Mouse (Mus musculus): Measurements from ENCODE around the gene Mfsd12.

Mfsd12 gene

GRCm38 (mm10) chr10:81328386-81328785, 28.9 kb upstream of the Mfsd12 start, which contains the start of gene Tbxa2r:
Gene Tbxa2r, plus strand, starts transcription at chr10:81328731.
- no peak for DNase-seq (ENCODE audit: low spot score in 2 of 2)

- no peak for DNase-seq (ENCODE audit: low spot score in 2 of 2)
These were observed 27.9 kb upstream of the Mfsd12 start for GRCm38 (mm10) chr10:81329194-81329975.

DNA sequence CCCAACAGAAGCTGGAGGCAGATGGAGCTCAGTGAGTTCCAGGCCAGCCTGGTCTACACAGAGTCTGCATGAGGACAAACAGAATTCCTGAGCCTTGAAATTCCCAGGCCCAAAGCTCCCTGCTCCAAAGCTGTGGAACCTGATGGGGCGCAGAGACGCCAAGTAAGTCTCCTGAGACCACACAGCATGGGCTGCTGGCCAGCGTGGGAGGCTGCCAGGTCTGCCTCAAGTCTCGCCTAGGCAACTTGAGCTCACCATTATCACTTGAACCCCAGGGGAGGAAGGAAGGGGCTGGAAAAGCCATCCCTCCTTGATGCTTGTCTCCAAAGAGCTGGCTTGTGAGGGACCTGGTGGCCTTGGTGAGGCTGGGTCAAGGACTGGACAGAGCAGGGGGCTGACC, 27.3 kb upstream of the Mfsd12 start:
- DNase-seq (ENCODE audit: low spot score in 2 of 2) = no peak

DNA sequence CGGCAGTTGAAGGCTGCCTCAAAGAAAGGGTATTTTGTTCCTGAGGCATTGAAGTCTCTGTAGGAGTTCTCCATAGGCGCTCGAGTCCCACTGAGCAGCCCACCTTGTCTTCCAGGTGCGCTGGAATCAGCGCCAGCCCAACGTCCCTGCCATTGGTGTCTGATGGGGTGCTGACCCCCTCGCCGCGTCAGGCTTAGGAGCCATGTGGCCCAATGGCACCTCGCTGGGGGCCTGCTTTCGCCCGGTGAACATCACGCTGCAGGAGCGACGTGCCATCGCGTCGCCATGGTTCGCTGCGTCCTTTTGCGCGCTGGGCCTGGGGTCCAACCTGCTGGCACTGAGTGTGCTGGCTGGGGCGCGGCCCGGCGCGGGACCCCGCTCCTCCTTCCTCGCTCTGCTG, 25.0 kb upstream of the Mfsd12 start:
- DNase-seq (ENCODE audit: low spot score in 2 of 2) = no peak

DNA sequence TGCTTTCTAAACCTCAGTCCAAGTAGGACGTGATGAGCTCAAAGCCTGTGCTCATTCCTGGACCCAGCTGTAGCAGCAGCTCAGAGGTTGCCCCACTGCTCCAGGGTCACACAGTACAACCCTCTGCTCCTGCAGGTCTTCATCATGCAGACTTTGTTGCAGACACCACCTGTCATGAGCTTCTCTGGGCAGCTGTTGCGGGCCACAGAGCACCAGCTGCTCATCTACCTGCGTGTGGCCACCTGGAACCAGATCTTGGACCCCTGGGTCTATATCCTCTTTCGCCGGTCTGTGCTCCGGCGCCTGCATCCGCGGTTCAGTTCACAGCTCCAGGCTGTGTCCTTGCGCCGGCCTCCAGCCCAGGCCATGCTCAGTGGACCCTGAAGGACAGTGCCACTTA, 23.0 kb upstream of the Mfsd12 start:
- no peak for DNase-seq (ENCODE audit: low spot score in 2 of 2)

DNA sequence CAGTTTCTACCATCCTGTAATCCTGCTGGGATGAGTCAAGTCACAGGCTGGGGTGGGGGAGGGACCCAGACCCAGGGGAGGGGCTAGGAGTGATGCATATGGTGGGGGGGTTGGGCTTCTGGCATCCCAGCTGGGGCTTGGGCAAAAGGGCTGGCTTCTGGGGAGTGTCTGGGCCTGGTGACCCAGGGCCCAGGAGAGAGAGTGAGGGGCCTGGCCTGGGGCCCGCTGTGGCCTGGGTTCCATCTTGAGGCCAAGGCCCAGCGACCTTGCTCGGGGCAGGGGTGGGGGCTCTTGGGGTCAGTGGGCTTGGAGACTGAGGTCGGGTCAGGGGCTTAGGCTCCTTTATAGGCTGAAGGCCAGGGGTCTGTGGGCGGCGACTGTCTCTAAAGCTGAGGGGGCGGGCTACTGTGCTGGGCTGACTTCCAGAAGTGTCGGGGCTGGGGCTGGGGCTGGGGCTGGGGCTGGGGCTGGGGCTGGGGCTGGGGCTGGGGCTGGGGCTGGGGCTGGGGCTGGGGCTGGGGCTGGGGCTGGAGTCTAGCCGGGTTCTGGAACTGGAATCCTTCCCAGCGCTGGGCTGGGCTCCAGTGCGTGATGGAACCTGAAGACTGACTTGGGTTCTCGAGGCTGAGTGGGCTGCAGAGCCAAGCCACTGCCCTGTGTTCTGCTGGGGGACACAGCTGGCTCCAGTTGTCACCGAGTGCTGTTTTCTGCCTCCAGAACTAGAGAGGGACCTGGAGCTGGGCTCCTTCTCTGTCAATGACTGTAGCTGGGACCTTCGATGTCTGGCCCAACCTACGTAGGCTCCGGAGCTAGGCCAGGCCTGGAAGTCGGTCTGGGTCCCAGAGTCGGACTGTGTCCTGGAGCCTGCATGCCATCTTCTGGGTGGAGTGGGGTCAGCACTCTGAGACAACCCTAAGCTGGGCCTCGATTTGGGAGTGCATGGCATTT, 21.6 kb upstream of the Mfsd12 start:
- DNase-seq (ENCODE audit: low spot score in 2 of 2) = no peak

GRCm38 (mm10) chr10:81336558-81336957, 20.7 kb upstream of the Mfsd12 start:
- no peak for DNase-seq (ENCODE audit: low spot score in 2 of 2)

- DNase-seq (ENCODE audit: low spot score in 2 of 2) = no peak
These were observed 16.5 kb upstream of the Mfsd12 start for GRCm38 (mm10) chr10:81340551-81341332.

DNA sequence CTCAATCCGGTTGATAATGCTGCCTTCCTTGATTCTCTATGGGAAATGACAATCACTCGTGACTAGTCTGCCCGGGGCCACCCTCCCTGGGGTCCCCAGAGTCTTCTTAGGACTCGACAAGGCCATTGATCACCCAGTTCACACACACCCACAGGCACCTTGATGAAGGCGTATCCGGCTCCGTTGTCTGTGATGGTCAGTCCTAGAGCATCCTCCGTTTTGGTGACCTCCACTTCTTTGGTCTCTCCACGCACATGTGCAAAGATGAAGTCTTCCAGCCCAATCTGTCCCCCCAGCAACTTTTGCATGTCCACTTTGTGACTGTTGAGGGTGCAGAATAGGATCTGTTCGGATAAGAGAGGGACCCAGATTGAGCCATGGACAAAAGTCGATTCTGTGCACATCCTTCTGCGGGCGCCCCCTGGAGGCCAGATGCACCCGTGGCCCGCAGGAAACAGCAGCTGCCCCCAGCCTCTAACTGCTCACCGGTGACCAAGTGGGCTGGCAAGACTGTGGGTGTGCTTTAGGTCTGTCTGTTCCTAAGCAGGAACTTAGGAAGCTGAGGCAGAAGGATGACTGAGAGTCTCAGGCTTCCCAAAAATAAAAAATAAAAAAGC, 15.8 kb upstream of the Mfsd12 start:
- DNase-seq (ENCODE audit: low spot score in 2 of 2) = peak in 1 of 2 experiments; percentile 59

- DNase-seq (ENCODE audit: low spot score in 2 of 2) = no peak
These were observed 14.4 kb upstream of the Mfsd12 start, which contains the start of gene Gipc3 for GRCm38 (mm10) chr10:81342686-81343505. Gene Gipc3, minus strand, starts transcription at chr10:81343266.

GRCm38 (mm10) chr10:81344421-81345161, 12.7 kb upstream of the Mfsd12 start:
- DNase-seq (ENCODE audit: low spot score in 2 of 2) = no peak

DNA sequence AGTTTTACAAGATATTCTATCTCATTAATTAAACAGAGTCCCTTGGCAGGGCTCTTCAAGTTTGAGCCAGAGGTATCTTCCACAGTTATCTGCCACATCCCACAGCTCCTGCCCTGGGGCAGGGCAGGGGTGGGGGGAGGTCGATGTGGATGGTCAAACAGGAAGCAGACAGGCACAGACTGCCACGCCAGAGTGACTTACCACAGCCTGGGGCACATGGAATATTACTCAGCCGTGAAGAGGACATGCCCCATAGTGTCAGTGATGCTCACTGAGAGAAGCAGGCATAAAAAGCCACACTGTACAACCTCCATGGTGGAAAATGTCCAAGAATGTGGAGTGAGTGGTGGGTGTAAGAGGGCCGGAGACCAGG, 12.1 kb upstream of the Mfsd12 start:
- no peak for DNase-seq (ENCODE audit: low spot score in 2 of 2)

DNA sequence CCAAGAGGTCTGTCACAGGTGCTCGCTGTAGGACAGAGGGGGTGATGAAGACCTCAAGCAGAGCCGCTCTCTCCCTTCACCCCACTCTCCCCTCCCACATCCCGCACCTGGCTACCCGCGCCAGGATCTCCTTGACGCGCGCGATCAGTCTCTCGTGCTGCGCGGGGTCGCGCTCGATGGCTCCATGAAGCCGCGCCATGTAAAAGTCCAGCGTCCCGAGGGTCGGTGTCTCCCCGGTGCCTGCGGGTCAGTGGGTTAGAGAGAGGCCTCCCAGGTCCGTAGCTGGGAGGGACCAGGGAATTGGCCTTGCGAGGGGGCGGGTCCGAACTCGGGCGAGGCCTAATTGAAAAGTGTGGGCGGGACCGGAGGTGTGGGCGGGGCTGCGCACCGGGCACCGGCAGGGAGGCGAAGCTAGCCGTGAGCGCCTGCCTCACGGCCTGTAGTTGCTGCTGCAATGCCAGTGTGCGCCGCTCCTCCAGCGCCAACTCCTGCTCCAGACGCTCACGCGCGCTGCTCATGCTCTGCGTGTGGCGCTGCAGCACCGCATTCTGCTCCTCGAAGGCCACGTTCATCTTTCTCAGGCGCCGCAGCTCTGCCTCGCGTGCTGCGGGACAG, 10.7 kb upstream of the Mfsd12 start:
- DNase-seq (ENCODE audit: low spot score in 2 of 2) = peak; percentile 61 to 63

- no peak for DNase-seq (ENCODE audit: low spot score in 2 of 2)
These were observed 8.1 kb upstream of the Mfsd12 start for GRCm38 (mm10) chr10:81349146-81349545.

- DNase-seq (ENCODE audit: low spot score in 2 of 2) = no peak
These were observed 7.3 kb upstream of the Mfsd12 start for GRCm38 (mm10) chr10:81349961-81350350.

DNA sequence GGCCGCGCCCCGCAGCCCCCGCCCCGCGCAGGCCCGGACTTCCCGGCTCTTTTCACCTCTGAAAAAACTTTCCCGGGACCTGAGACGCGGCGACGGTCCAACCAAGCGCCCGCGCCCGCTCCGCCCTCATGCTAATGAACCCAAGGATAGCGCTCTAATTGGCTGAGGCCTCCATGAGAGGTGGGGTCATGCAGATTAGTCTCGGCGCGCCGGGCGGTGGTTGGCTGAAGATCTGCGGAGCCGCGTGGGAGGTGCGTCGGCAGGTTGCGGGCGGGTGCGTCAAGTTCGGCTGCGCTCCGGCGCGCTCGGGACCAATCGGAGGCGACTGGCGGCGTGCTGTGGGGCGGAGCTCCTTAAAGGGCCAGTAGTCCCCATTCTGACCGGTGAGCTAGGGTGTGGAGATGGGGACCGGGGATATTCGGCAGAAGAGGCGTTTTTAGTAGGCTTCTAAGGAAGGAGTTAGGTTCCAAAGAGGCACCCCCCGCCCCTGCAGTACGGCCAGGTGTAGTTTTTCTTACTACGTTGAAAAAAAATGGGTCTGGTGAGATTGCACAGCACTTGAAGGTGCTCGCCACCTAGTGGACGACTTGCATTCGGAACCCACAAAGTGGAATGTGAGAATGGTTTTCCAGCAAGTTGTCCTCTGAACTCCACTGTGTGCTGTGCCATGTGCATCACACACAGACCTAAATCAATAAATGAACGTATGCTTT, 6.8 kb upstream of the Mfsd12 start, which contains the start of gene Hmg20b:
TSS of gene Hmg20b (minus strand) at position 130 of the 713 bp plus-strand sequence.
- peak; percentile 94 to 99 for DNase-seq (ENCODE audit: low spot score in 2 of 2)

GRCm38 (mm10) chr10:81351678-81352291, 5.5 kb upstream of the Mfsd12 start:
- DNase-seq (ENCODE audit: low spot score in 2 of 2) = no peak

All from urinary bladder, adult 18-20 months (tissue).